Mouse (Mus musculus): ENCODE measurements around the gene C87436.

C87436 gene

DNA sequence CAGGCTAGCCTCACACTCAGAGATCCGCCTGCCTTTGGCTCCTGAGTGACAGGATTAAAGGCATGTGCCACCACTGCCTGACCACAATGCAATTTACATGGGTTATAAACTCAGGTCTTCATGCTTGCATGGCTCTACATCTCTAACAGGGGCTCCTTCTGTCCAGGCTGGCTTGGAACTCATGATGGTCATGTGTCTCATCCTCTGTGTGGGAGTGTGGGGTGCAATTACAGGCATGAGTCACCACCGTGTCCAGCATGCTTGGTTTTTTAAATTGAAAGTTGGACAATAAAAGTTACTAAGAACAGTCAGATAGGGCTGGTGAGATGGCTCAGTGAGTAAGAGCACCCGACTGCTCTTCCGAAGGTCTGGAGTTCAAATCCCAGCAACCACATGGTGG is 75.1 kb downstream of the C87436 start:
- DNase-seq (ENCODE audit: low spot score), result no peak

DNA sequence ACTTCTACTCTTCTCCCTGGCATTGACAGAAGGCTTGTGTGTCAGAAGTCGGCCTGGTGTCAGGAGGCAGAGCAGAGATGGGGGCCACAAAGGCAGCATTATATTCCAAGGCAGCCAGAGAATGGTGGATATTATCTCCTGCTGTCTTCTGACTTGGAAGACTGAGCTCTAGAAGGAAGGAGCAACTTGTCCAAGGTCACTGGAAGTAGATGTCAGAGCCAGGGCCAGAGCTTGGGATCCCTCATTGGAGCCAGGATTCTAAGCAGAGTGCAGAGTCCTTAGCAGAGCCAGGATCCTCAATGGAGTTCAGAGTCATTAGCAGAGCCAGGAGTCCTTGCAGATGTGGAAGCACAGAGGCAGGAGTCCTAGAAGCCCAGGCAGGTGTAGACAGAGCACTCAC is 77.8 kb downstream of the C87436 start:
- DNase-seq (ENCODE audit: low spot score), result no peak

DNA sequence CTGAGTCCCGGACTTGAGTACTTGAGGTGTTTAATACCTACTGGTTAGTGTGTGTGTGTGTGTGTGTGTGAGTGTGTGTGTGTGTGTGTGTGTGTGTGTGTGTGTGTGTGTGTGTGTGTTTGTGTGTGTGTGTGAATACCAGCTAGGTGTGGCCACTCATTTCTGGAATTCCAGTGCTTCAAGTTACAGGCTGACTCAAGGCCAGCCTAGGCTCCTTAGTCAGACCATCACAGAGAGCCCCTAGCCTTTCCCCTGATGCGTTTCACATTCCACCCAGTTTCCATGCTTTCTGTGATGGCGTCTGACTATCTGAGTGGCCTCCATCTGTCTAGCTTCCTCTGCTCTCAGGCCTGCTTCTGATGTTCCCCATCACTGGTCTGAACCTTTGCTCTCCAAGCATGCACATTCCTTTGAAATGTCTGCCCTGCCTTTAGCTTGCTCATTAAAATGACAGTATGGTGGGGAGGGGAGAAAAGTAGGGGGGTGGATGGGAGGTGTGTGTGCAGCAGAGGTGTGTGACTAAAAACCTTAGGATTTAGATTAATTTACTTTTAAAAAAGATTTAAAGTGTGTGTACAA is 81.7 kb downstream of the C87436 start:
- DNase-seq (ENCODE audit: low spot score), result no peak

DNA sequence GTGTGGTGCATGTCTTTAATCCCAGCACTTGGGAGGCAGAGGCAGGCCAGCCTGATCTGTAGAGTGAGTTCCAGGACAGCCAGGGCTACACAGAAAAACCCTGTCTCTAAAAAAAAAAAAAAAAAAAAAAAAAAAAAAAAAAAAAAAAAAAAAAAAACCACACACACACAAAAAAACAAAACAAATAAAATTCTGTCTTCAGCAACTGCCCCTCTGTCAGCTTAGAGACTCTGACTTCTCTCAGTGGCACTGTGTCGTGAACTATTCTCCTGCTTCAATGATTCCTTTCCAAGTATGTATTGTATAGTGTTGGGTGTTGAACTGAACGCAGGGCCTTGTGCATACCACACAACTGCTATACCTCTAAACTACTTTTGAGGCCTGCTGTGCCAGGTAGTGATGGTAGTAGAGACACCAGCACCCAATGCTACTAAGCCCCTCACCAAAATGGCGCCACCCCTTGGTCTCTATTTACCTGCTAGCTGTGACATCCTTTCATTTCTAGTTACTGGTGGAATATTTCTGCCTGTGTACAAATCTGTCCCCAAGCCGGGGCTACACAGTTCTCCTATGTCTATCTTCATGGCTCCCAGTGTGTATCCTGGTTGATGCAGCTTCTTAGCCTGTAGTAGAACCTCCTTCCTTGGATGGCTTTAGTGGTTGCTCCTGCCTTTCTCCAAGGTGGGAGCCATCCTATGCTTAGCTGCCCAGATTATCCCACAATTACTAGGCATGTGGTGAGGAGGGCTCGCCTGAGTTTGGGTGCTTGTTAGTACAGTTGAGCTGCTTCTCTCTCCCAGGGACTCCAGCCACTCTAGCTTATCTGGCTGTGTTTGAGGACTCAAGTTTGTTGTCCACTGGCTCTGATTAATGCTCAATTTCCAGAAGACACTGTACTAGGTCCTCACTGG is 84.1 kb downstream of the C87436 start:
- DNase-seq (ENCODE audit: low spot score), result no peak
